Mouse (Mus musculus) telencephalon, adult 2 months (tissue): ENCODE measurements at regions not wholly inside any gene's neighbourhood (a gene's known extent, or its start where the extent isn't known, plus 50 kb on each side); places are given as distances from the start of the nearest gene placed in this dataset.
A peak's percentile ranks its signal among the peaks of the same experiment; 100 is the strongest.

Experiments used
- DNase-seq: peaks from one replicate; pipeline ENCODE4 v3.0.0-alpha.2; 2011; ENCODE audit warnings: low read depth, low spot score

DNA sequence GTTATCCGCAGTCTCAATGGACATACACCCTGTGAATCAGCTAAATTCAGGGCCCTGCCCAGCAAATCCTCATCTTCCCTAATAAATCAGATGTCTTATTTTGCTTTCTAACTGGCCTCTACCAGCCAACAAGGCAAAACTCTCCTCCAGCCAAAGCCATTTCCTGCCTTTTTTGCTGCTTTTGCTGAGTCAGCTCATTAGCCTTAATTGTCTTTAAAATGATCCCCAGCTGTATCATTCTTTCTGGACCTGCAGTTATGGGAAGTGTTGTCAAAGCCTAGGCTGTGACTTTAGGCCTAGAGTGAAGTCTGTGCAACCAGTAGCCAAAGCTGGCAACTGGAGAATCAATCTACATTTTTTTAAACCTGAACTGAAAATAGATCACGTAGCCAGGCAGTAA lies 81.4 kb downstream of the Mtpn start:
- no peak for DNase-seq

DNA sequence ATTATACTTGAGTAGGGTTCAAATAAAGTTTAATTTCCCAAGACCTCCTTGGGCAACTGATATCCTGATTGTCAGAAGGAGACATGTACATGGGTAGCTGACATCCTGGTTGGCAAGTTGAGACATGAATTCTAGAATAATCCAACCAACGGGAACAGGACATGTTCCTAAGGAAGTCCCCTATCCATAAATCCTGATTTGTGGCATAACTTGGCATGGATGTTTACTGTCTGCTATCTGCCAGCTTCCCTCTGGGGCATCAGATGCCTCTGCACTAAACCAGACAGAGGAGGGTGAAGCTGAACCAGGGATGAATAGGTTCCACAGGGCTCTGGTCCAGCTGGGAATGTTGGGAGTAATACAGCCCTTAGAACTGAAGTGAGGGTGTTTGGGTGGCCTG lies 94.7 kb downstream of the Mtpn start:
- DNase-seq, result no peak

DNA sequence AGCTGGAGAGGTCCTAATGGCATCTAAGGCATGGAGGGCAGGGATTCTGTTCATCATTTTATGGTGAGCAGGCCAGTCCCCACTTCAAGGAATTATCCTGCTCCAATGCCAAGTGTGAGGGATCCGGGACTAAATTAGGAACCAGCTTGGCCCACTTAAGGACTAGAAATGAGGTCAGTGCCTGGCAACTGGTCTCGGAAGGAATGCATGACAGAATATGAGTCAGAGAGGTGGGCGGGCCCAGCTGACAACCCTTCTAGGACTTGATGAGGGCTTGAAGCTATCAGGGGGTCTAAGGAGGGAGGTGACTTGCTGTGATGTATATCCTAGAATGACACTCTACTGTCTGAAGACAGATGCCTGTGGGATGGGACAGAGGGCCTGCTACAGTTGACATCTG lies 100.4 kb upstream of the Fam180a start:
- peak; percentile 85 for DNase-seq

DNA sequence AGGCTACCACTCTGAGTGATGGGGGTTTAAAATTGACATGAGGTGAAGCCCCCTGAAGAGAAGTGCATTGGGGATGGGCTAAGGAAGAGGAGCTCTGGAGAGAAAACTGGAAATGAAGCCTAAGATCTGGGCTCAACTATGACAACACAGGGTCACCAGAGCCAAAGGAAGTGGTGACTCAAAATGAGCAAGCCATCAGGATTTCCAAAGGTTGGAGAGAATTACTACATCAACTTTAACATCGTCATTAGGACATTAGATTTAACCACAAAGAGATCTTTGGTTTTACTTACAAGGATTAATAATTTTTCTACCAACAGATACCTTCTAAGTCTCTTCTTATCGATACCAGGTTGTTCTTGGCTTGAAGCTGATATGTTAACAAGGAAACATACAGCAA lies 98.6 kb upstream of the Fam180a start:
- DNase-seq, result no peak

DNA sequence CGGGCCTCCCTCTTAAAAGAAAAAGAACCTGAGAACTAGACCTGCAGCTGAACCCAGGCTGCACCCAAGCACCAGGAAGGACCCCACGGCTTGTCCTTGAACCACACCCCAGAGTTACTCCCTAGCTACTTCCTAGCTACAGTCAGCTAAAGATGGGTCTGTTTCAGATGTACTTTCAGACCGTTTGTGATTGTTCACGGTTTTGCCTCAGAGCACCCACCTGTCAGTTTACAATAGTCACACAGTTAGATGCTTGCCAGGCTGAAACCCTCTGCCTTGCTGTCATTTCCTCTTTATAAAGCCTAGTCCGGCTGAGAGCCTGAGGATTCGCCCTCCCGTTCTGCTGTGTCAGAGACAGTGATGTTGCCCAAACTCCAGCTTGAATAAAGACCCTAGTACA lies 95.0 kb upstream of the Fam180a start:
- no peak for DNase-seq

DNA sequence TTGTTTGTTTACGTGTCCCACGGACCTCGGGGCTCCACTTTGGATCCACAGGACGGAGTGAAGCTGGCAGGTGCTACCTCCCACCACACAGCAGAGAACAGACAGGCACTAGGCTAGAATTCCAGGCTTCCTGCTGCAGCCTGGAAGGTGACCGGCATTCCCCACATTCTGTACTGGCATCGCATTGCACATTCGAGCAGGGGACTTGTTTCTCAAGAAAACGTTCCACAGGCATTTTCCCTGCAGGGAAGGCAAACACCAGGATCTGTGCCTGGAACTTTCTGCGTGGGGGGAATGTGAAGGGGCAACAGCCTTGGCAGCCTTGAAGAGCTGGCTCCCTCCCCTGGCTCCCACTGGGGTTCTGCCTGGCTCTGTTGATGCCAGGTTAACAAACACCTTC lies 79.1 kb upstream of the Fam180a start:
- DNase-seq, result no peak

DNA sequence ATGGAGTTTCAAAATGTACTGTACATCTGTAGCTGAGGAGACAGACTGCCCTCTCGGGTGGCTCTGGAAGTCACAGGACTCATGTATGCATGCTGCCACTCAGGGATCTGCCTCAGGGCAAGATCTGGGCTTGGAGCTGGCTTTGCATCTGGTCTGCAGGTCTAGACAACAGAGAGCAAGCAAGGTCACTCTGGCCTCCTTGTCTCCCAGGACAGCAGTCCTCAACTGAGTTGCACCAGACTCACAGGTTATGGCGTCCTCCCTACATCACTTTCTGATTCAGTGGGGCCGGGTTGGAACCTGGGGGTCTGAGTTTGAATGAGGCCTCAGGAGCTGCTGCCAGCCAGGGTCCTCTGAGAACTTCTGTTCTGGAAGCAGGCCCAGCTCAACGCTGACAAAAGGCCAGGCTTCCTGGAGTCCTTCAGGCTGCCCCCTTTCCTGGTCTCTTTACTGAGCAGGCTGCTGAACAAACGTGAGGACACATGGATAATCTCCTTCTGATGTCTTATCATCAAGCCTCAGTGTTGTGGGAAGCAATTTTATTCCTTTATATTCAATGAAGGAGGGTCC lies 77.5 kb upstream of the Fam180a start:
- DNase-seq, result no peak

DNA sequence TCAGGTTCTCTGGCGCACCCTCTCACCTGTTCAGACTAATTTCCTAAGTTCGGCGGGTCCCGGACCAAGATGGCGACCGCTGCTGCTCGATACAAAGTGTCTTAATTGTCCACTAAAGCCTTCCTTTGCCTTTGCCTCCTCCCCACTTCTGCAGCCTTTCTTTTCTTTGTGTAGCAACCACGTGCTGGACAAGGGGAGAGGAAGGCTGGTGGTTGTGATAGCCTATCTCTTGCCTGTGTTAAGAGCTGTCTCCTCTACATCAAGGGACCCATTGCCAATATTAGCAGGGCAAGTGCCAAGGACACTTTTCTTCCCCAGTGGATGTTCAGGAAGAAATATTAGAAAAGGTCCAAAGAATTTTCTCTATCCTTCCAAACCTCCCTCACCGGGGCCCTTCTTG lies 69.8 kb upstream of the Fam180a start:
- DNase-seq, result no peak

DNA sequence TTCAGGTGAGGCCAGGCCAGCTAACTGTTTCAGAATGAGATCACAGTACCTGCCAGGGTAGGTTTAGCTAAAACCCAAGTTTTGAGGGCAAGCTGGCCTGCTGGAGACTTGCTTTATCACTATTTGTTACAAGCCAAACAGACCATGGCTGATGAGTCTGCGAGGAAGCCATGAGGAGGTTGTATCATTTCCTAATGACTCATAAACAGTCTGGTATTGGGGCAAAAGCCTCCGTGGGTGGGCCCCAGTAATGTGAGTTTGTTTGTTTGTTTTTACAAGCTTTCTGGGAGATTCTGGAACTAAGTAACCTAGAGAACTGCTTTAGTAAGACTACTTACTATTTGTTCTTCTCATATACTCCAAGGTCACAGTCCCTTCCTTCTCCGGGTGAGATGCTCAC lies 62.9 kb upstream of the Fam180a start:
- DNase-seq, result no peak

DNA sequence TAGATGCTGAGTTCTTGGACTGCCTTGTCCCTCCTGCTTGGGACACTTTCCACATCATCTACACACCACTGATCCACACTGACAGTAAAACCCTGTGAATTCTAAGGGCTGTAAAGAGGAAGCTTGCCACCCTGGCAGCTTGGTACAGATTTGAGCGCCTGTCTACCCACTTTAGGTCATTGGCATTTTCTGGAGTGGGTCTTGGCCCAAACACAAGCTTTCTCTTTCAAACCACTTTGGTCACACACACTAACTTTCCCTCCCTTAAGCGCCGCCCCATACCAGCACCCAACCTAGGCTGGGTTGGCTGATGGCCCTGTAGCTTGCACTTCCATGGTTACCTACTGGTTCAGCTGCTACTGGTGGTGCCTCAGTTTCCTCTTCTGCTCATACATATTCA lies 55.6 kb upstream of the Fam180a start:
- DNase-seq, result no peak

DNA sequence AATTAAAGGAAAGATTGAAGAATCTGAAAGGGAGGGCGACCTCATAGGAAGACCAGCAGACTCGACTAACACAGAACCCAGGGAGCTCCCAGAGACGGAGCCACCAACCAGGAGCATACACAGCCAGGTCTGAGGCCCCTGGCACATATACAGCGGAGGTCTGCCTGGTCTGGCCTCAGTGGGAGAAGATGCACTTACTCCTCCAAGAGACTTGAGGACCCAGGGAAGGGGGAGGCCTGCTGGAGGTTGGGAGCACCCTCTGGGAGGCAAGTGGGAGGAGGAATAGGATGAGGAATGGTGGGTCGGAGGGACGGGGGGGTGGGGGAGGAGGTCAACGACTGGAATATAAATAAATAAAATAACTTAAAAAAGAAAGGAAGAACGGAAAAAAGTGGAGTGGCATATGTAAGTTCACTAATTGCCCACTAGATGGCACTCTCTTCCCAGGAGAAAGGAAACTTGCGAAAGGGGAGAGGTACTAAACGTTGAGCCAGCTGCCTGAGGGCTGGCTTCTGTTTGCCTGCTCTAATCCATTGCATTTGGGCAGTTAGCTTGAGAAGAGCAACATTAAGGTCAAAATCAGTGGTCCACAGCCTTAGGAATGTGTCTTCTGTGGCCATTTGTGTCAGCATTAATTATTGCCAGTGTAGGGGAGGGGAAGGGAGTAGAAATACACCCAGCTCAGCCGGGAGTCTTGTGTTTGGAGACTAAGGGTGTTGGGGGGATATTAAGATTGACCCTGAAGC lies 55.0 kb upstream of the Fam180a start:
- peak; percentile 45 for DNase-seq

DNA sequence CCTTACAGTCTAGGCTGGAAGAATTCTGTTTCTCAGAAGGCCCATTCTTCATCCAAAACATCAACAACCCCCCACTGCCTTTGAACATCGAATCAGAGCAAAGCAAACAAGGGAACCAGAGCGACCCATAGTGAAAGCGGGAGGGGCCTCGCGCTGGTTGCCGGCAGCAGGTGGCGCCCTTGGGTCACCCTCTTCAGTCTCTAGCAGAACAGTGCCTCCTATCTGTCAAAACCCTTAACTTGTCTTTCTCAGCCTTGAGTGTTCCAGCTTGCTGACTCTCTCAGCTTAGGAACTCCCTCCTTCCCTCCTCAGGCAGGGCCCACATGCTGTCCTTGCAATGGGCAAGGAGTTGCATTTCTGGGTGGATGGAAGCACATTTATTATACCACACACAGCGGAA lies 53.9 kb upstream of the Fam180a start:
- DNase-seq, result peak; percentile 45

DNA sequence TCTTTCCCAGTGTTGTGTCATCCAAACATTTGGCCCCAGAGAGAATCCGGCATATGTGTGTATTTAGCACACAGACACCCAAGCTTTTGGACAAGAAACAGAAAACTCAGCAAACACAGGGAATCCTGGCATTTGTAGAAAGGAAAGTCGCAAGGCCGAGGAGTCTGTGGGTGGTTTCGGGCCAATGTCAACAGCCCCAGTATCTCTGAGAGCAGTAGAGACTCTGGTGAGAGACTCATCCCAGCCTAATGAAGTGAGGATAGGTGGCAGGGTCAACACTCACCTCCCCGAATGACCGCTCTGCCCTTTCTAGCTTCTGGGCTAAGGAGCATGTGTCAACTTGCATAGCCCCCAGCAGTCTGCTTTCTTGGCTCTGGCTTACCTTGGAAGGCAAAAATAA lies 52.9 kb upstream of the Fam180a start:
- DNase-seq, result no peak

DNA sequence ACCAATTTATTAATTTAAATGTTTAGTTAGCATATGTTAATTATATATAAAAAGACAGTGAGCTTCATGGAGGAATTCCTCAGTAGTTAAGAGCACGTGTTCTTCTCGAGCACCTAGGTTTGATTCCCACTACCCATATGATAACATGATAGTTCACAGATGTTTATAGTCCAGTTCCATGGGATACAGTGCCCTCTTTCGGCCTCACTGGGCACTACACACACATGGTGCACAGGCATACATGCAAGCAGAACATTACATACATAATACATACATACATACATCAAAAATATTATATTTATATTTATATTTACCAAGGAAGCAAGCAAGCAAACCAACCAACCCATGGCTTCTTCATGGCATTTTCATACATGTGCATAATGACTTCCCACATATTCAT lies 51.6 kb upstream of the Fam180a start:
- no peak for DNase-seq

DNA sequence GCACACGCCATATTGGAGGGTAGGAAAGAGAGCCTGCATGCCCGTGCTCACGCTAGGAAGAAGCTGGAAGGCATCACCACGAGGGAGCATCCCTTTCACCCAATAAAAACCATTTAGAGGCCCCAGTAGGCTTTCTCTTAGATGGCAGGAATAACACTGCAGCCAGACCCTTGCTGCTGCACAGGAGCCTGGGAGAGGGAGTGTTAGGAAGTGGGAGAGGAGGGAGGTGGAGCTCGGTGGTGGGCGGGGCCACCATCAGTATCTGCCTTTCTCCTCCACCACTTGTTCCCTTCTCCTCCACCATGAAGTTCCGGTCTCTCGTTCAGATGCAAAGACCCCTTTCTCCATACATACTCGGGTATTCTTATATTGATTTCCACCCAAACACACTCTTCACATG lies 50.6 kb upstream of the Fam180a start:
- DNase-seq, result no peak
